Mouse (Mus musculus) layer of hippocampus, postnatal 14 days (tissue): Measurements from ENCODE around the gene Fbxo30. TPM values are rescaled to one million over a fixed set of nuclear protein-coding genes. Genes with fewer than 3 reads are reported as not detected.

Experiments used
- DNase-seq, 2 experiments: peaks; one replicate each; pipeline ENCODE4 v3.0.0; 2021 to 2022; ENCODE audit warnings: low spot score in 2 of 2, mixed read lengths in 1 of 2
- total RNA-seq, 2 experiments: library from RNA; stranded (reverse); gene quantifications; 2 replicates each; pipeline ENCODE4 v1.2.3; 2021

Gene Fbxo30
- total RNA-seq, 2 experiments from 2014 or later, result 9.1 to 9.2 TPM

DNA sequence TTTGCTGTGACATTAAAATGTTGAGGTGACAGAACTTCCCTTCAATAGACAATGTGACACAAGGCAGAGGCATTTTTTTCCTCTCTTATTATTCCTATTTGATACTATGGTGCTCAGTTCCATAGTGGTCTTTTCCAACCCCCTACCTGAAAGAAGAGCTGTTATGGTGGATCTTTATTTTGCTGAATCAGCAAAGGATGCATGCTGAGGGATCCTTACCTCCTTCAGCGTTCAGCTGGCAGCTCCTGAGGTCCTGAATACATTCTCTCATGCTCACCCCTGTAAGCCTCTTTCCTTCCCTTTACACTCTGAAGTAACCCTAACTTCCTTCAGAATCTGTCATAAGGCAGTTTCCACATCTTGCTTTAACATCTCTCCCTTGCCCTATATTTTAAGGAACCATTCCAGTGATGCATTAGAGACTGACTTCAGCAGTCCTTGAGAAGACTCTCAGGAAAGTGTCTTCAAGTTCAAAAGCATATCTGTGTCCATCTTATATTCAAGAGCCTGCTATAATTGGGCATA lies 38.4 kb downstream of the Fbxo30 start:
- no peak for DNase-seq

DNA sequence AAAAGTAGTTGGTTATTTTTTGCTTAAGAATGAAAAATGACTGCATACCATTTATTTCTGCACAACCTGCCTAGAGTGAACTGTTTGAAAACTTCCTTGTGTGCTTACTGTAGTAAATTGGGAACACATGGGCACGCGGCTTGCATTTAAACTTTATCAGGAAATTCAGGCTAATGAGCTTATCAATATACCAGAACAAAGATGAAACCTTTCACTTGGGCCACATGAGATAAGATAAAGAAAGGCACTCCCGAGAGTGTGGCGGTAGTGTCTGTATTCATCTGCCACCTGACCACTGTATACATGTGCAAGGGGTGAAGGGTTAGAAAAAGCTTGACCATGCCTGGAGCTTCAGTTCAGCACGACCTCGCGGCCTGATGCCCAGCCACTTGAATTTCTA lies 41.2 kb downstream of the Fbxo30 start:
- DNase-seq, result no peak

DNA sequence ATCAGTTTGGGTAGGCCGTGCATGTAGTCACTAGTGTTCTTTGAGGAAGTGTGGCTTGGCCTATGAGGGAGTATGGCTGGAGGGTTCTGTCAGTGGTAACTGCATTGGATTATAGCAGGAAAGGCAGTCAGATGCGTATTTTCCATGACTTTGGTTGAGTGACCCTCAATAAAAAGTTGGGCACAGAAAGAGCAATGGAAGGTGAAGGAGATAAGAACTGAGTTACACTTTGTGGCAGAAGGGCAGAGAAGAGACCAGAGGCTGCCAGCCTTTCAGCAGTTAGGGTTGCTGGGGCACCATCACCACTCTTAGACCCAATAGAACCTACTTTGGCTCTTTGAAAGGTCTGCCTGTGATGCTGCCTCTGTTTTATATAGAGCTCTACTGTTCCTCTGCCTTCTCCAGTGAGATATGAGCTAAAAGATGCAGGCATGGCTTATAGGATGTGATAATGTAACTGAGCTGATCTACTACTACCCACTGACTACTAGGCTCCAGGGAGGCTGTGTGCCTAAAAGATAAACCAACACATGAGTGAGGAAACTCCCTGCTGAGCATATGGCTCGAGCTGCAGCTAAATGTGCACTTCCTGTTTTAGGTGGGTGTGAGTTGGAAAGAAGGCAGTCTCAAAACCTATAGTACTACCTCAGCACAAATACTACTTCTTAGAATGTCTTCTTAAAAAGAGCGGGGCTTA lies 42.2 kb downstream of the Fbxo30 start:
- no peak for DNase-seq

GRCm38 (mm10) chr10:11326526-11326925 lies 45.4 kb downstream of the Fbxo30 start:
- no peak for DNase-seq

DNA sequence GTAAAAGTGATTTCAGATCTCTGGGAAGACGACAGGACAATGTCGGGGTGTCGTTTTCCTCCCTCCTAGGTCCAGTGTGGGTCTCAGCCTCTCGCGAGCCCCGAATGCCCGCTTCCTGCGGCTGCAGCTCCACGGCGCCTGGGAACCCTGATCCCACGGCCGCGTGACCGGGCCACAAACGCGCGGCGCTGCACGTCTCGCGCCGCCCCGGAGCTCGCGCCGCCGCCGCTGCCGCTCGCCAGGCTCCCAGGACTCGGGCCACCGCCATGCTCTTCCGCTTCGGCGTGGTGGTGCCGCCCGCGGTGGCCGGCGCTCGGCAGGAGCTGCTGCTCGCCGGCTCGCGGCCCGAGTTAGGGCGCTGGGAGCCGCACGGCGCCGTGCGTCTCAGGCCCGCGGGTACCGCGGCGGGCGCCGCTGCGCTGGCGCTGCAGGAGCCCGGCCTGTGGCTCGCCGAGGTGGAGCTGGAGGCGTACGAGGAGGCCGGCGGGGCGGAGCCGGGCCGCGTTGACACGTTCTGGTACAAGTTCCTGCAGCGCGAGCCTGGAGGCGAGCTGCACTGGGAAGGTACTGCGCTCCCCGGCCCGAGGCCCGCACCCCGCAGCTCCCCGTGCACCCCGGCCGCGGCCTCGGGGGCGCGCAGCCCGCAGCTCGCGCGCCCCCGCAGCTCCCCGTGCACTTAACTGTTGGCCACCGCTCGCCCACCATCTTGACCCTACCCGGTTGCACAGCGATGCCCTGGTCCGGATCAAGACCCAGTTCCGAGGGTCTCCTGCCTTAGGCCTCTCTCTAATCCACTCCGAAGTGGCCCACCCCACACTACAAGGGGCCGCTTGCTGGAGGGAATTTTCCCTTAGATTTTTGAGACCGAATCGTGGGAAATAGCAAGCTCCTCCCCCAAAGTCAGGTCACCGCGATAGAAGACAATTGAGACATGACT lies 62.3 kb downstream of the Fbxo30 start, which contains the start of gene Epm2a:
Gene Epm2a, plus strand, starts transcription at position 200 of the 937 bp plus-strand sequence.
- DNase-seq, result peak; percentile 73 to 79

GRCm38 (mm10) chr10:11344536-11345468 lies 63.7 kb downstream of the Fbxo30 start:
- no peak for DNase-seq

Other genes starting within 250 kb of the Fbxo30 start
- gene Grm1, start 199.0 kb upstream of the Fbxo30 start, total RNA-seq, result 10 to 100 TPM; 50.2 to 53.0 TPM
- 10 to 100 TPM; 43.9 to 47.9 TPM for gene Shprh, start 131.9 kb upstream of the Fbxo30 start, total RNA-seq
- 10 to 100 TPM; 25.0 to 30.6 TPM for gene Epm2a, start 62.1 kb downstream of the Fbxo30 start, total RNA-seq